Mouse (Mus musculus) left cerebral cortex, adult 18-20 months (tissue): ENCODE data around the gene Zfp882. TPM values are rescaled to one million over a fixed set of nuclear protein-coding genes. Genes with fewer than 3 reads are reported as not detected.
"Not testable (repeated sequence)": the region's sequence is repeated elsewhere in the genome, so short reads cannot be mapped to it uniquely, and the experiment has no call there.

Experiments used
- DNase-seq, 2 experiments: peaks; one replicate each; pipeline ENCODE4 v3.0.0; 2021 to 2022; ENCODE audit warnings: low spot score in 2 of 2, mixed read lengths in 1 of 2
- long read RNA-seq, 2 experiments: library from polyadenylated mRNA; stranded (forward); transcript quantifications; one replicate each; pipeline ENCODE4 v2.0.0; 2021
- total RNA-seq, 2 experiments: library from RNA; stranded (reverse); gene quantifications; 2 replicates each; pipeline ENCODE4 v1.2.3; 2021

Gene Zfp882
- 10 to 100 TPM; 12.9 to 13.7 TPM for total RNA-seq
- long read RNA-seq, experiment 1 = 0 reads
- long read RNA-seq, experiment 2, partial matches to known transcripts = 1 of 5 reads
- long read RNA-seq, experiment 2, other reads (novel, unspliced or antisense) = 0 of 5 reads

DNA sequence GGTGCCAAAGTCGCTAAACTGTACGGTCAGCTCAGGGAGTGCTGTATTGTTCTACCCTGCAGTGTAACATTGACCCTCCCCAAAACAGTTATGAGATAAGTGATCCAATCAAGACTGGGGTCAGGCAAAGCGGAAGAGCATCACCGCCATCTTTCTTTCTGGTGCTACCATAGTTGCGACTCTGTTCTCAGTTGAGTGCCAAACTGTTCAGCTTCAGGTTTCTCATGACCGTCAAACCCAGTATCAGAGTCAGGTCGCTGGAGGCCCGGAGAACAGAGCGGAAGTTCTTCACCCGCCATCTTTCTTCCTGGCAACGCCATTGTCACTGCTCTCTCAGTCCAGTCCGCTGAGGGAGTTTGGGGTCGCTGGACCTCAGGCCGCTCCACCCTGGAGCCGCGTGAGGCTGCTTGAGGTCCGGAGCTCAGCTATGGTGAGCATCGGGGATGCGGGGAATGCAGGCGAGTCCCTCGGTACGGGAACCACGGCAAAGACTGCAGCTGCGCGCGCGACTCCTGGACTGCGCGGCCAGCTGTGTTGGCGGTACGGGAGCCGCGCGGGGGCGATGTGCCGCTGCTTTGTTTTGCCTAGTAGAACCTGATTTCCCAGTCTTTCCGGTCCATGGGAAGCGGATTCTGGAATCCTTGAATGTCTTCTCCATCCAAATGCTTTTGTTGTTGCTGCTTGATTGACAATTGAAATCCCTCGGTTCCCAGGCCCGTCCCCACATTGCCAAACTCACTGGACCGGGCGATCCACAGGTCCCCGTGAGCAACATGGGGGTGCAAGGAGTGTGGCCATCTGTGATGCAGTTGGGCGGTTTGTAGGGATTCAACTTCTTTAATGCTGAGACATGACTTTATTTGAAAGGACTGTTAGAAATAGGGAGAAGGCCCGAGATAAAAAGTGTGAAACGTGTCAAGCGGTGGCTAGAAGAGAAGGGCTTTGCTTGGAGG lies at the start of gene Zfp882, which contains the start of gene Zfp617:
TSS of gene Zfp882 (plus strand) at position 300 of the 953 bp plus-strand sequence.
TSS of gene Zfp617 (plus strand) at position 327 of the 953 bp plus-strand sequence.
- DNase-seq = peak; percentile 87 to 89

DNA sequence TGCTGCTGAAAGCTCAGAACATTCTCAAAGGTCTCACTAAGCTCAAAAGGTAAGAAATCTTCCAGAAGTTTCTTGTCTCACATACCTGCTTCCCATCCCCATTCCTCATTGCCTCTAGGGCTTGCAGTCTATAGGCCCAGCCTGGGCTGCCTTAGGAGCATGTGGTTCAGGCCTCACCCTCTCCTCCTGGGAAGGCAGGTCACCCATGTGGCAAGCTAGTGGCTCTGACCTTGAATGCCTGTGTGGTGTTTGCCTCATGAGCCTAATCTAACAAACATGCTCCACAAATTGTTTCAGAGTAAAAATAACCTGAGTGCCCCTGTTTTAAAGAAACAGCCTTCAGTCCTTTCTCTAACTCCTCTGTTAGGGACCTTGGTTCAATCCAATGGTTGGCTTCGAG lies 46.9 kb upstream of the Zfp882 start:
- not testable (repeated sequence) for DNase-seq

DNA sequence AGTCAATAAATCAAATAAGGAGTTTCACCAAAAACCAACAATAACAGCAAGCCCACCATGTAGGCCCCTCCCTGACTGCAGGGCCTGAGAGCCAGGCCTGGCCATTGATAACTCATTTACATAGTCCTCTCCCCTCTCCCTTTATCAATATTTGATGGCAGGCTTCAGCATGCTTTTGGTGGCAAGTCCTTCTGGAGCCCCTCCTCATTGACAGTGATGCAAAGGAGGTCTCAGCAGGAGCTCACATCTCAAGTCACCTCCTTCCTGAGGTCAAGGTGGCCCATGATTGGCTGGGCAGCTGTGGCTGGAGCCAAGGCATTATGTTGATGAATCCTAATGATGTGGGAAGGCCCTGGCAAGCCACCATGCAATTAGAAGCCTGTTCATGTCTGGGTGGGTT lies 46.4 kb upstream of the Zfp882 start:
- not testable (repeated sequence) for DNase-seq

DNA sequence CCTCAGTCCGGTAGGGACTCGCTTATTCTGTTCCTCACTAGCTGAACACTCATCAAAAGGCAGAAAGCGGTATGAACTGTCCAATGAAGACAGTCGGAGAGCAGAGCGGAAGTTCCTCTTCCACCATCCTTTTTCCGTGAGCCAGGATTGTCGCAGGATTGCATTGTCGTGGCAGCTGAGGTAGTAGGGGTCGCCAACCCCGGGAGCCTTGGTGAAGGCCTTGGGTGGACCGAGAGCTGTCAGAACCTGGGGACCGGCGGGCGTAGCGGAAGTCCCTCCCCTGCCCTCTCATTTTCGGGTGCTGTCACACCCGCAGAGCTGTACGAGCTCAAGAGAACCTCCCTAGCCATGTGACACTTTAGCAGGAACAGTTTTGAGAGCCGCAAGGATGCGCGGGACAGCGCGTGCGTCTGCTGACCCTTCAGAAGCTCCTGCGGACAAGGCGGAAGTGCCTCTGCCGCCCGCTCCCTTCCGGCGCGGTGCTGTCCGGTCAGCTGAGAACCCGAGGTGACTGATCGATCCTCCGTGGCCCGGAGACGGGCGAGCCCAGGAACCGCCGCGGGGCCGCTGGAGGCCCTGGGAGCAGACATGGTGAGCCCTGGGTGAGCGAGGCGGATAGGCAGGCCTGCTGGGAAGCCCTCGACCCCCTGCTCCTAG lies 26.7 kb upstream of the Zfp882 start, which contains the start of gene Zfp709:
TSS of gene Zfp709 (plus strand) at position 402 of the 657 bp plus-strand sequence.
- peak; percentile 51 to 65 for DNase-seq

DNA sequence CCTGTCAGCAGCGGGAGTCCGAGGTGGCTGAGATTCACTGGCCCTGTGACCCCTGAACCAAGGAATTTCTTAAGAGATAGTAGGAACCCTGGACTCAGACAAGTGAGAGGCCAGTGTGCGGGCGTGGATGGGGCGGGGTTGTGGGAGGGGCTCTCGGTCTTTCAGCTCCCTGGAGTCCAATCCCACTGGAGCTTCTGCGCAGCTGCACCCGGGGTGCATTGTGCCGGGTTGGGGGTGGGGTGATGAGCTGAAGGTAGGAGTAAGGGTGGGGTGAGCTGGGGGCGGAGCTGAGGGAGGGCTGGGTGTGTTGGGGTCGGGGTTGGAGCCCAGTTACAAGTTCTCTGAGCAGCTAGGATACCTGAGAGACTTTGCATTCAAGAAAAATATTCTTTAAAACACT lies 7.7 kb upstream of the Zfp882 start:
- DNase-seq = not testable (repeated sequence)

DNA sequence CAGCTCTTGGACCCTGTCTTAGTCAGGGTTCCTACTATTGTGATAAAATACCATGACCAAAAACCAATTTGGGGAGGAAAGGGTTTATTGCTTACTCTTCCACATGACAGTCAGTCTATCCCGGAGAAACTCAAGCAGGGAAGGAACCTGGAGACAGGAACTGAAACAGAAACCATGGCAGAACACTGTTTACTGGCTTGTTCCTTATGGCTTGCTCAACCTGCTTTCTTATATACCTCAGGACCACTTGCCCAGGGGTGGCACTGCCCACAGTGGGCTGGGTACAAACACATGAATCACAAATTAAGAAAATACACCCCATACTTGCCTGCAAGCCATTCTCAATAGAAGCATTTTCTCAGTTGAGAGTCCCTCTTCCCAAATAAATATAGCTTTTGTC lies 5.3 kb upstream of the Zfp882 start:
- not testable (repeated sequence) for DNase-seq

DNA sequence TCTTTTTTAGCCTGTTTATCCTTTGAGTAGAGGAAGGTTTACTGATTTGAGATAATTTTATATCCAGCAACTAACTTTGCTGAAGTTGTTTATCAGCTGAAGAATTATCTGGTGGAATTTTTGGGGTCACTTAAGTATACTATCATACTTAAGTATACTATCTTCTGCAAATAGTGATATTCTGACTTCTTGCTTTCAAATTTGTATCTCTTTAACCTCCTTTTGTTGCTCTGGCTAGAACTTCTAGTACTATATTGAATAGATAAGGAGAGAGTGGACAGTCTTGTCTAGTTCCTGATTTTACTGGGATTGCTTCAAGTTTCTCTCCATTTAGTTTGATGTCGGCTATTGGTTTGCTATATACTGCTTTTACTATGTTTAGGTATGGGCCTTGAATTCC lies 1.6 kb upstream of the Zfp882 start:
- DNase-seq = no peak

DNA sequence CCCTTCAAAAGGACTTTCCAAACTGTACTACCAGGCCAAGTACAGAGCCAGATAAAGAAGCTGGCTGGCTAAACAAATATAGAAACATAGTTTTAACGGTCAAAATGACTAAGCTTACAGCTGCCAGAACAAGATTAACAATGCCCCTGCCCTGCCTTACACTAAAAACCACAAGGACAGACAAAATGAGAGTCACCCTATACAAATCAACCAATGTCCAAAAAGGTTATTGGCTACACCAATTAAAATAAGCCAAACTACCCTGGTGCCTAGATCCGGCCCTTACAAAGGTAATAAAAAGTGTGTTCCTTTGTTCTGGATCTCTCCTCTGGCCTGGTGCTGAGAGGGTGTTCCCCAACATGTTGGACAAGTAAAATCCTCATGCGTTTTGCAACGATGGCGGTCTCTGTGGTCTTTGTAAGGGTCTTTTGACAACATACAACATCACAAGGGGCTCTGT lies 580 bp upstream of the Zfp882 start:
- DNase-seq = no peak

DNA sequence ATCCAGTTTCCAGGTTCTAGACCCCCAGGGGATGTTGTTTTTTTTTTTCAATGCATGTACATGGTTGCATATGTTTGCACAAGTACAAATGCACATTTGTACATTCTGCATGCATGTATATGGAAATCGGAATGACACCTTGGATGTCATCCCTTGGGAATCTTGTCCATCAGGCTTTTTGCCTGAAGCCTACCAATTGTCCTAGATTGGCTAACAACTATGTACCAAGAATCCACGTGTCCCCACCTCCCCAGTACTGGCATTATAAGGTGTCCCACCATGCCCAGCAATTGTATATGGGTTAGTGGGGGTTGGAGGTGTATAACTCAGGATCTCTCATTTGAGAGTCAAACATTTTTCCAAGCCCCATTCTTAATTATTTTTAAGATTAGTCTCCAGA lies 3.9 kb downstream of the Zfp882 start:
- DNase-seq = no peak

DNA sequence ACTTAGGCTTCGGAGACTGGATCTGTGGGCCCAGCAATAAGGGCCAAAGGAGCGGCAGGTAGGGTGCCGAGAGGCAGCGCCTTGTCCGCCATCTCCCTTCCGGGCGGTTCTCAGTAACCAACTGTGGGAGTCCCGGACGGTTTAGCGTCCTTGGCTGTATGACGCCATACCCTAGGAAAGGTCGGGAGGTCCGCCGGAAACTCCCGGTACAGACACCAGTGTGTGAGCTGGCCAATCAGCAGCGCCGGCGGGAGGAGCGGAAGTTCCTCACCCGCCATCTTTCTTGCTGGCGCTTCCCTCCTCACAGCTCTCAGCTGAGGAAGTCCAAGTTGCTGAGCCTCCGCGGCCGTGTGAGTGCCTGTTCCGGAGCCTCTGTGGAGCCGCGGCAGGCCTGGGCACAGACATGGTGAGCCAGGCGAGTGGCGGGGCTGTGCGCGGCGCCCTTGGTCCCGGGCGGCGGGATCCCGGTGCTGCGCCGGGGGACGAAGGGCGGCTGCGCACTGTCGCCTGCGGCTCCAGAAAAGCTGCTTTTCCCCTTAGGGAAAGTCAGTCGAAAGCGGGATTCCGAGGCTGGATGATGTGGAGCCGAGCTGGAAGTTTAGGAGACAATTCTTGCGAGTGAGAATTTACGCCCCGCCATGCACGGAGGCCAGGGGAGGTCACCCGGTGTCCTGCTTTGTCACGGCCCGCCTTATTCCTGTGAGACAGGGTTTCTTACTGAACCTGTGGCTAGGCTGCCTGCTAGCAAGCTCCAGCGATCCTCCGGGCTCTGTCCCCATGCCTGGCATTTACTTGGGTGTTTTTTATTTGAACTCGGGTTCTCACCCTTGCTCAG lies 14.4 kb downstream of the Zfp882 start:
- peak; percentile 93 to 96 for DNase-seq

DNA sequence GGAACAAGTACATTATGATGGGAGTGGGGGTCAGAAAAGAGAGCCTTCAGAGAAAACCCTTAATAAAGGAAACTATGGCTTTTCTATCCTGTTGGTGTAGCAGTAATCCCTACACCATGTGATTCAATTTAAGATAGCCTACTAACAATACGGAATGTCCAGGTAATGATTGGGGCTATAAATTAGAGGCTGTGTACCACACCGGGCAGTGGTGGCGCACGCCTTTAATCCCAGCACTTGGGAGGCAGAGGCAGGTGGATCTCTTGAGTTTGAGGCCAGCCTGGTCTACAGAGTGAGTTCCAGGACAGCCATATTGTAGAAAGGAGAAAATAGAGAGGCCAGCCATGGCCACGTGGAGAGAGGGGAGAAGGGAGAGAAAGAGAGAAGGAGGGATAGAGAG lies 17.4 kb downstream of the Zfp882 start:
- DNase-seq = no peak

DNA sequence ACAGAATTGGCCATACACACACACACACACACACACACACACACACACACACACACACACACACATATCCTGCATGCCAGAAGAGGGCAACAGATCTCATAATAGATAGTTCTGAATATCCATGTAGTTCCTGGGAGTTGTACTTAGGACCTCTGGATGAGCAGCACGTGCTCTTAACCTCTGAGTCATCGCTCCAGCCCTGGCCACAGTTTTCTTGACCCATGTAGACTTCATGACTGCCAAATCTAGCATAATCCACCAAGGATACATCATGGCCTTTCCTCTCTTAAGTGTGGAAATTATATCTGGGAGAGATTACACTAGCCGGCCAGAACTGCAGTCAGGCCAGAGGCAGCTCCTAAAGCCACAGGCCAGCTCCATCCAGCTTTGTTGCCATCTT lies 18.1 kb downstream of the Zfp882 start:
- no peak for DNase-seq

DNA sequence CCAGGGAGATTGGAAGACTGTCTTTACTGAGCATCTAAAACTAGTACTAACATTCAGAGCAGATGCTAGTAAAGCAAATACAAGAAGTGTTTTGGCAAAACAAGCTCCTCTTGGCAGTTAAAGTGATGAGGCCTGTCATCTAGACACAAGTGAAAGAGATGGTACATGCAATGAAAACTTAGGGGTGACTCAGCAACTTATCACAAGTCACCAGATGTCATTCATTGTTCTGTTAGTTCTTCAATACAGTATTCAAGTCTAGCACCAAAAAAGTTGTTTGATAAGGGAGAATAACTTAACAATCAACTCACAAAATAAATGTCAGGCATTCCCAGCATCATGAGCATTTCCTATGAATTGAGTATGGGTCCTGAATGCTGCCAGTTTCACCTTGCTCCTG lies 19.4 kb downstream of the Zfp882 start:
- no peak for DNase-seq

DNA sequence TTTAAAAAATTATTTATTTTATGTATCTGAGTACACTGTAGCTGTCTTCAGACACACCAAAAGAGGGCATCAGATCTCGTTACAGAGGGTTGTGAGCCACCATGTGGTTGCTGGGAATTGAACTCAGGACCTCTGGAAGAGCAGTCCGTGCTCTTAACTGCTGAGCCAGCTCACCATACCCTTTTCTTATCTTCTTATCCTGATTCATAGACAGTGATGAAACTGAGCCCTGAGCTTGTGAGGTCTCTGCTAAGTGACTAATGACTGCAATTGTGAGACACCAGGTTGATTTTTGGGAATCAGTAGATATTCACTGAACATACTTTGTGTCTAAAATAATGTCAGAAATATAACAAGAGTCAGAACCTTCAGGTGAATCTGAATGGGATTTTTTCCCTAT lies 29.6 kb downstream of the Zfp882 start:
- not testable (repeated sequence) for DNase-seq

DNA sequence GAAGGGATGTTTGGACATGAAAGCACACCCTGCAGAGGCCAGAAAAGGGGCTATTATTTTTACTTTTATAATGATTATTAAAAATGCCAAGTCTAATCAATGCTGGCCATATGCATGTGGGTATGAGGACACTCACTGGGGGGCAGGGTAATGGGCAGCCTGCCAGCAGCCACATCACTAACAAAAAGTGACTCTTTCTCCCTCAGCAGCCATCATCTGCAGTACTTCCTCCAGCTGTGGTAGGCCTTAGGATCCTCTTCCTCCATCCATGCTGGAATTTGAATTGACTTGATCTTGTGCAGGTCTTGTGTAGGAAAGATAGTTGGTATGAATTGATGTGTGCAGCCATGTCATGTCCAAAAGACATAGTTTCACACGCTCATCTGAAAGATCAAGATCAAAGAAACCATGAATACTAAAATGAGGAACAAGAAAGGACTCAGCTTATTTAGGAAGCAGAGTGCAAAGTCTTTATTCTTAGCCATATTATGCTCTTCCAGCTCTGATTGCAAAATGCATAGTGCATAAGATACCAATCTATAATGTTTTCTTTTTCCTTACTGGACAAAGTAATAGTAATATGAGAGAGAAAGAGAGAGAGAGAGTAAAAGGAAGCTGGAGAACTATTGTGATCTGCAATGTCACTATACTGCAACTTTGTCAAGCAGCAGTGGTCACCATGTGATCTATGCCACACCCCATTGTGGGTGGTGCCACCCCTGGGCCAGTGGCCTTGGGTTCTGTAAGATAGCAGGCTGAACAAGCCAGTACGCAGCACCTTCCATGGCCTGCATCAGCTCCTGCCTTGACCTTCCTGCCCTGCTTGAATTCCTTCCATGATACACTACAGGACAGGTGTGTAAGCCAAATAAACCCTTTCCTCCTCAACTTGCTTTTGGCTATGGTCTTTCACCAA lies 32.1 kb downstream of the Zfp882 start:
- DNase-seq = no peak

DNA sequence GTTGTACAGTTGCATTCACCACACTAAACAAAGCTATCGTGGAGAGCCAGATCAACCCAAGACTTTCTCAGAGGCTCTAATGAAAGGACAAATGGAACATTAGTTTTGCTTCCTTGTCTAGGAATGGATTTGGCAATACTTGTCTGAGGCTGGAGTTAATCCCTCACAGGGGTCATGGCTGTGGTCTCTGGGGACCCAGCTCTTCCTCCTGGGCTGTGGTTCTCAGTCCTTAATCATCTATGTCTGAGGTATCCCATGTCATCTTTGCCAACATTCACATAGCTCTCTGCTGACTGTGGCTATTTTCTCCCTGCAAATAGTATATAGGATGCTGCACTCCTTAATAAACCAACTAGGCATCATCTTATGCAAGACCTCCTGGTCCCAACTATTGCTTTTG lies 33.4 kb downstream of the Zfp882 start:
- DNase-seq = no peak

DNA sequence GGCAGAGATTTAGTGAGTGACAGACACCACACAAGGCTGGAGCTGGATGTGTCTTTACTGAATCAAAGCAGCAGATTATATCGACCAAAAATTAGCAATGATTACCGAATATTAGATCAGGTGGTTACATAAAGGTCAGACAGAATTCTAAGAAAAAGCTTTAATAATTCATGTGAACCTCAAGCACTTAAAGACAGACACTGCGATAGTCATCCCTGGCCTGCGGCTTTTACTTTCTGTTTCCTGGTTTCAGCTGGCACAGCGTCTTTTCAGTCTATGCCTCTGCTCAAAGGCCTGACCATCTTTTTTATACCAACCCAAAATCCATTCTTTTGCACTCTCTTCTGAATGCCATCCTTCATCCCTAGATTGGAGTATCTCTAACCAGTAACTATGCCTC lies 40.2 kb downstream of the Zfp882 start:
- no peak for DNase-seq

DNA sequence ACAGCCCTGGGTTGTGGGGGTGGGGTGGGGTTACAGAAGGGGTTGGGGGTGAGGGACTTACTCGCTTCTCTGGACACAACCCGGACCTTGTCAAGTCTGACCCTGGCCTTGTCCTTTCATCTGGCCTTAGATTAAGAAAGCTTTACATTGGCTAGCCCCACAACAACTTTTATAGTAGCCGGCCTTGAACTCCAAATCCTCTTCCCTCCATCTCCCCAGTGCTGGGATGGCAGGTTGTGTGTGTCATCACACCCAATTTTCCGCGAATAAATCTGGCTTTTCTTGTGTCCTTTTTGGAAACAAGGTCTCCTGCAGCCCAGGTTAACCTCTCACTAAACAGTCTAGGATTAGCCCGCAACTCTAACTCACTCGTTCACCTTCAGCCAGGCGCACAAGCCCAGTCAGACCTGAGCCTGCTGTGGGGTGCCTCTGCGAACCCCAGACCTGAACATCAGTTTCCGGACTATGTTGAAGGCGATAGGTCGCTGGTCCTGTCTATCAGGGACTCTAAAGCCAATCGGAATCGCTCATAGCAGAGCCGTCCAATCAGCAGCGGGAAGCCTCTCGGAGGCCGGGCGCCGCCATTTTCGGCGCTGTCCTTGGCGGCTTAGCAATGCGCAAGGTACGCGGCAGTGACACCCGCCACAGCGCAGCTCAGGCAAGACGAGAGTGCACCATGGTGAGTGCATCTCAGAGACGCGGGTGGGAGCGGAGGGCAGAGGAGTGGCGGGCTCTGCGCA lies 42.2 kb downstream of the Zfp882 start, which contains the start of gene Zfp961:
TSS of gene Zfp961 (plus strand) at position 557 of the 740 bp plus-strand sequence.
- DNase-seq = peak; percentile 99 to 100
